Mouse (Mus musculus) T-helper 2 cell (primary cell): Measurements from ENCODE around the gene Rce1.

Experiments used
- in situ Hi-C: fragments of 300-600 bp; cut with MboI, MseI; formaldehyde crosslinking; loops from one replicate; pipeline ENCODE4 v1.15.1; 2025; ENCODE audit warnings: high pct_unique_total_duplicates

Gene Rce1

DNA sequence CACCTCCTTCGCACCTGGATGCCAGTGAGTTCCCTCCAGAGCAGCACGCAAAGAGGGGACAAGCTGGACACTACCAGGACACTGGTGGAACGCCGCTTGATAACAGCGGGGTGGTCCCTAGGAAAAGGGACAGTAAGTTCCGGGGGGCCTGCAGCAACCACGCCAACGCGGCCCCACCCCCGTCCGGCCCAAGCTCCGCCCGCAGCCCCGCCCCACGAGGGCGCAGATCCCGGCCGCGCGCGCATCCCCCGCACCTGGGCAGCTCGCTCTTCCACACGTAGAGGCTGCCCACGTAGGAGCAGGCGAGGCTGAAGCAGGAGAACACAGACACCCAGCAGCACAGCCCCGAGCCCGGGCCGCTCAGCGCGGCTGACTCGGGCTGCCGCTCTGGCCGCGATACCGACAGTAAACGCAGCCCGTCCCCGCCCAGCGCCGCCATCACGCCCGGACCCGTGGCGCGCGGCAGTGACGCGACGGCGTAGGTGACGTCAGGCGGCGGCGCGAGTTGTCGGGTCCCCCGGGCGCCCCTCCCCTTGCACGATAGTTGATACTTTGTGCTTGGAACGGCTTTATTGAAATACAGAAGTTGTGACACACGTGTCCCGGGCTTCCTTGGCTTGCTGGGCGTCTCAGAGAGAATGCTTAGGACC, at the start of gene Rce1:
Rce1 (minus strand) TSS at position 463 of the 650 bp plus-strand sequence.
- in situ Hi-C loops: no loop called here

GRCm38 (mm10) chr19:4672401-4672800, 47.0 kb upstream of the Rce1 start:
- in situ Hi-C loops: no loop called here

- in situ Hi-C loops: no loop called here
Observed at GRCm38 (mm10) chr19:4670776-4671175, 45.3 kb upstream of the Rce1 start.

DNA sequence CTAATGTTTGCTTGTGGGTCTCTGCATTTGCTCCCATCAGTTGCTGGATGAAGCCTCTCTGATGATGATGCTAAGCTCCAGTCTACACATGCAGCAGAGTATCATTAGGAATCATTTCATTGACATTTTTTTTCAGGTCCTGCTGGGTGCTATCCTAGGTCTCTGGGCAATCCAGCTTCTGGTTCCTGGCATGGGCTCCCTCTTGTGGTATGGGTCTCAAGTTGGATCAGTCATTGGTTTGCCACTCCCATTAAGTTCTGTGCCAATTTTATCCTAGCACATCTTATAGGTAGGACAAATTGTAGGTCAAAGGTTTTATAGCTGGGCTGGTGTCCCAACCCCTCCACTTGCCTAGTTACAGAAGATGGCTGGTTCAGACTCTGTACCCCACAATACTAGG, 41.4 kb upstream of the Rce1 start:
- in situ Hi-C loops: no loop called here

- in situ Hi-C loops: no loop called here
Observed at GRCm38 (mm10) chr19:4658156-4658555, 32.7 kb upstream of the Rce1 start.

- in situ Hi-C loops: loop anchor here (5.0 to 10.0 kb wide), 2 partner anchors 188 to 320 kb away; partner anchors contain the start of genes Ccdc87 and Ccs
Observed at GRCm38 (mm10) chr19:4646917-4647492, 21.6 kb upstream of the Rce1 start.

- in situ Hi-C loops: loop anchor here (10.0 kb wide), 1 partner anchor 191 kb away; the partner anchor contains the start of genes Ccdc87 and Ccs
Observed at GRCm38 (mm10) chr19:4644271-4644670, 18.8 kb upstream of the Rce1 start.

GRCm38 (mm10) chr19:4635986-4636385, 10.5 kb upstream of the Rce1 start:
- in situ Hi-C loops: no loop called here

DNA sequence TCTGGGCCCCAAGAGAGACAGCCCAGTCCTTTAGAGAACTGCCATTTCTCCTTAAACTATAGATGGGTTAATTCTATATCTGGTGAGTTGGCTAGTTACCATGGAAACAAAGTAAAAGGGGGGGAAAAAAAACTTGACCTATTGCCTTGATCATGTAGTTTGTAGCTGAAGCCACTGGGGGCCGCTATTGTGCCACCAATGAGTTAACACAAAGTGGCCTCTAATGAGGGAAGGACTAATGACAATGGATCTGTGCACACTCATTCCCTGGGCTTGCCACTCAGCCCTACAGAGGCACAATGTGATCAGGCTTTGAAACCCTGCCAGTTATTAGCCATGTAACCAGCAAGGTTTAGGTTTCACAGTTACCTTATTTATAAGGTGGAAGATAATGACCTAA, 3.4 kb upstream of the Rce1 start:
- in situ Hi-C loops: no loop called here

- in situ Hi-C loops: no loop called here
Observed at GRCm38 (mm10) chr19:4625829-4626535, 541 bp upstream of the Rce1 start.

GRCm38 (mm10) chr19:4624406-4625178, 849 bp downstream of the Rce1 start:
- in situ Hi-C loops: no loop called here

DNA sequence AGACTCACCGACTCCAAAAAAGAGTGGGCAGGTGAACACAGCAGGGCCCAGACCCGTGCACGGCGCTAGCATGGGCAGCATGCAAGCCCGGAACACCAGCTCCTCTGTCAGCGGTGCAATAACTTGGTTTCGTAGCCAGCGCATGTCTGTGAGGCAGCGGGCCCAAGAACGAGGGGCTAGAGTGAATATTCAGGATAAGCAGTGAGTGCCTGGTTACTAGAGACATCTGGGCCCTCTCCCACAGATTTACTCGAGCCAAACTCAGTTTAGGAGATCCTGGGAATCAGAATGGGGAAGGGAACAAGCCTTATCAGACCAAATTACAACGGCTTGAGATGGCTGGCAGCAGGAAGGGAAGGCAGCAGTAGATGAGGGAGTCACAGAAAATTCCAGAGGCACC, 1.4 kb downstream of the Rce1 start:
- in situ Hi-C loops: no loop called here

- in situ Hi-C loops: no loop called here
Observed at GRCm38 (mm10) chr19:4623419-4623818, 2.0 kb downstream of the Rce1 start.

DNA sequence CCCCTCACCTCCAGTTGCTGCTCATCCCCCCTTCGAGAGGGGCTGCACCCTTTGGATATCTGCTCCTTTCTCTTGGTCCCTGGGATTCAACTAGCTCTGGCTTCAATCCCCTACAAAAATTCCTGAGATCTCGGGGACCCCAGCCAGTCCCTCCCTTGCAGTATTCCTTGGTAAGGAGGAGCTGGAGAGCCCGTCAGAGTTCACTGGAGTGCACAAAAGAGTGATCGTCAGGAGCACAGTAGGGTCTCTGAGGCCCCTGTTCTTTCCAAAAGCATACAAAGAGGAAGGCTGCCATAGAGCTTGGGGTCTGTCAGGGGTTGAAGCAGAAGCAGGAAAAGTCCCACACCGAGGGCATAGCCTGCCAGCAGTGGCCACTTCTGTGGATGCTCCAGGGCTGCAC, 2.7 kb downstream of the Rce1 start:
- in situ Hi-C loops: no loop called here

GRCm38 (mm10) chr19:4620721-4621120, 4.7 kb downstream of the Rce1 start:
- in situ Hi-C loops: no loop called here

DNA sequence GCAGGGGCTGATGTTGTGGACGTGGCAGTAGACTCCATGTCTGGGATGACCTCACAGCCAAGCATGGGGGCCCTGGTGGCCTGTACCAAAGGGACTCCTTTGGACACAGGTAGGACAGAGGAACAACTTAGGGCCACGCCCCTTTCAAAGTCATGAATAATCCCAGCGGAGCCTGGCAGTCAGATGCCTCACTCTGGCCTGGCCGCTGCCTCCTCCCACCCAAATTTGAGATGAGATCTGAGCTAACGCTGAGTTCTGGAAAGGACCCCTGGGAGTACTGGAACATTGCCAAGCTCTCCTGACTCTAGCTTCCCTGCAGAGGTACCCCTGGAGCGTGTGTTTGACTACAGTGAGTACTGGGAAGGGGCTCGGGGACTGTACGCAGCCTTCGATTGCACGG, 6.0 kb downstream of the Rce1 start:
- in situ Hi-C loops: no loop called here

GRCm38 (mm10) chr19:4618183-4618582, 7.3 kb downstream of the Rce1 start:
- in situ Hi-C loops: no loop called here

GRCm38 (mm10) chr19:4616546-4616945, 8.9 kb downstream of the Rce1 start:
- in situ Hi-C loops: no loop called here

- in situ Hi-C loops: no loop called here
Observed at GRCm38 (mm10) chr19:4615151-4616093, 10.0 kb downstream of the Rce1 start, which contains the start of gene Lrfn4. TSS of gene Lrfn4 (minus strand) at chr19:4615667.

- in situ Hi-C loops: no loop called here
Observed at GRCm38 (mm10) chr19:4614305-4615150, 10.9 kb downstream of the Rce1 start.
